Mouse (Mus musculus): Measurements from ENCODE around the gene Dnah12.
"Not testable (repeated sequence)": the region's sequence is repeated elsewhere in the genome, so short reads cannot be mapped to it uniquely, and the experiment has no call there.

The Dnah12 gene

GRCm38 (mm10) chr14:26692974-26693373 is at the start of gene Dnah12:
Gene Dnah12, plus strand, starts transcription at chr14:26693274.
- in situ Hi-C loops (cut with MboI; ENCODE audit: low pct_unique_long_range_greater_than_20kb in 1 of 2, low sequenced_read_pairs in 2 of 2, unreplicated experiment in 1 of 2), result no loop called here

GRCm38 (mm10) chr14:26645989-26646650 is 47.0 kb upstream of the Dnah12 start:
- in situ Hi-C loops (cut with MboI; ENCODE audit: low pct_unique_long_range_greater_than_20kb in 1 of 2, low sequenced_read_pairs in 2 of 2, unreplicated experiment in 1 of 2), result no loop called here

GRCm38 (mm10) chr14:26647811-26648210 is 45.3 kb upstream of the Dnah12 start:
- in situ Hi-C loops (cut with MboI; ENCODE audit: low pct_unique_long_range_greater_than_20kb in 1 of 2, low sequenced_read_pairs in 2 of 2, unreplicated experiment in 1 of 2), result no loop called here

- in situ Hi-C loops (cut with MboI; ENCODE audit: low pct_unique_long_range_greater_than_20kb in 1 of 2, low sequenced_read_pairs in 2 of 2, unreplicated experiment in 1 of 2), result no loop called here
These were observed 41.2 kb upstream of the Dnah12 start for GRCm38 (mm10) chr14:26651901-26652300.

- in situ Hi-C loops (cut with MboI; ENCODE audit: low pct_unique_long_range_greater_than_20kb in 1 of 2, low sequenced_read_pairs in 2 of 2, unreplicated experiment in 1 of 2), result no loop called here
These were observed 34.9 kb upstream of the Dnah12 start for GRCm38 (mm10) chr14:26658178-26658577.

GRCm38 (mm10) chr14:26660233-26660632 is 32.8 kb upstream of the Dnah12 start:
- in situ Hi-C loops (cut with MboI; ENCODE audit: low pct_unique_long_range_greater_than_20kb in 1 of 2, low sequenced_read_pairs in 2 of 2, unreplicated experiment in 1 of 2), result no loop called here

- in situ Hi-C loops (cut with MboI; ENCODE audit: low pct_unique_long_range_greater_than_20kb in 1 of 2, low sequenced_read_pairs in 2 of 2, unreplicated experiment in 1 of 2), result no loop called here
These were observed 31.1 kb upstream of the Dnah12 start for GRCm38 (mm10) chr14:26662016-26662415.

- in situ Hi-C loops (cut with MboI; ENCODE audit: low pct_unique_long_range_greater_than_20kb in 1 of 2, low sequenced_read_pairs in 2 of 2, unreplicated experiment in 1 of 2), result no loop called here
These were observed 30.6 kb upstream of the Dnah12 start for GRCm38 (mm10) chr14:26662488-26662887.

- in situ Hi-C loops (cut with MboI; ENCODE audit: low pct_unique_long_range_greater_than_20kb in 1 of 2, low sequenced_read_pairs in 2 of 2, unreplicated experiment in 1 of 2), result no loop called here
These were observed 29.2 kb upstream of the Dnah12 start for GRCm38 (mm10) chr14:26663851-26664250.

GRCm38 (mm10) chr14:26667991-26668370 is 25.1 kb upstream of the Dnah12 start:
- in situ Hi-C loops (cut with MboI; ENCODE audit: low pct_unique_long_range_greater_than_20kb in 1 of 2, low sequenced_read_pairs in 2 of 2, unreplicated experiment in 1 of 2), result no loop called here

- in situ Hi-C loops (cut with MboI; ENCODE audit: low pct_unique_long_range_greater_than_20kb in 1 of 2, low sequenced_read_pairs in 2 of 2, unreplicated experiment in 1 of 2), result no loop called here
These were observed 24.4 kb upstream of the Dnah12 start for GRCm38 (mm10) chr14:26668371-26669291.

GRCm38 (mm10) chr14:26669292-26670073 is 23.6 kb upstream of the Dnah12 start, which contains the start of gene Pde12:
Gene Pde12, minus strand, starts transcription at chr14:26669883.
- in situ Hi-C loops (cut with MboI; ENCODE audit: low pct_unique_long_range_greater_than_20kb in 1 of 2, low sequenced_read_pairs in 2 of 2, unreplicated experiment in 1 of 2), result no loop called here

- in situ Hi-C loops (cut with MboI; ENCODE audit: low pct_unique_long_range_greater_than_20kb in 1 of 2, low sequenced_read_pairs in 2 of 2, unreplicated experiment in 1 of 2), result no loop called here
These were observed 22.1 kb upstream of the Dnah12 start for GRCm38 (mm10) chr14:26670964-26671363.

GRCm38 (mm10) chr14:26671870-26672615 is 21.0 kb upstream of the Dnah12 start:
- in situ Hi-C loops (cut with MboI; ENCODE audit: low pct_unique_long_range_greater_than_20kb in 1 of 2, low sequenced_read_pairs in 2 of 2, unreplicated experiment in 1 of 2), result not testable (repeated sequence)

GRCm38 (mm10) chr14:26674476-26675169 is 18.5 kb upstream of the Dnah12 start:
- in situ Hi-C loops (cut with MboI; ENCODE audit: low pct_unique_long_range_greater_than_20kb in 1 of 2, low sequenced_read_pairs in 2 of 2, unreplicated experiment in 1 of 2), result not testable (repeated sequence)

GRCm38 (mm10) chr14:26675371-26675770 is 17.7 kb upstream of the Dnah12 start:
- in situ Hi-C loops (cut with MboI; ENCODE audit: low pct_unique_long_range_greater_than_20kb in 1 of 2, low sequenced_read_pairs in 2 of 2, unreplicated experiment in 1 of 2), result no loop called here

GRCm38 (mm10) chr14:26675791-26676190 is 17.3 kb upstream of the Dnah12 start:
- in situ Hi-C loops (cut with MboI; ENCODE audit: low pct_unique_long_range_greater_than_20kb in 1 of 2, low sequenced_read_pairs in 2 of 2, unreplicated experiment in 1 of 2), result no loop called here

- in situ Hi-C loops (cut with MboI; ENCODE audit: low pct_unique_long_range_greater_than_20kb in 1 of 2, low sequenced_read_pairs in 2 of 2, unreplicated experiment in 1 of 2), result no loop called here
These were observed 2.3 kb upstream of the Dnah12 start for GRCm38 (mm10) chr14:26690727-26691126.
